Mouse (Mus musculus) heart, embryonic 12.5 days (tissue): ENCODE data around the gene Pheta1. TPM values are rescaled to one million over a fixed set of nuclear protein-coding genes. Genes with fewer than 3 reads are reported as not detected.
A peak's percentile ranks its signal among the peaks of the same experiment; 100 is the strongest.
"Not testable (repeated sequence)": the region's sequence is repeated elsewhere in the genome, so short reads cannot be mapped to it uniquely, and the experiment has no call there.

Experiments
- ATAC-seq: fragments of 200-750 bp; cut with Nextera tagmentation; 2 replicates; pipeline ENCODE4 v1.8.0; 2017; ENCODE audit warnings: moderate TSS enrichment, moderate library complexity; ENCODE audit not compliant: insufficient number of reproducible peaks, low FRiP score
- H3K27ac ChIP-seq: fragments of 300-500 bp; sonication (generic); 2 replicates; pipeline ENCODE4 v1.5.1; 2016; ENCODE audit warnings: mild to moderate bottlenecking, moderate library complexity; ENCODE audit not compliant: poor library complexity, severe bottlenecking
- H3K27me3 ChIP-seq: fragments of 300-500 bp; sonication (generic); replicated peaks from 2 replicates; pipeline ENCODE4 v1.6.1; 2016; ENCODE audit warnings: mild to moderate bottlenecking, moderate library complexity
- H3K36me3 ChIP-seq: fragments of 300-500 bp; sonication (generic); 2 replicates; pipeline ENCODE4 v1.6.1; 2016; ENCODE audit warnings: mild to moderate bottlenecking, moderate library complexity
- H3K4me1 ChIP-seq: fragments of 300-500 bp; sonication (generic); replicated peaks from 2 replicates; pipeline ENCODE4 v1.6.1; 2016; ENCODE audit warnings: mild to moderate bottlenecking
- H3K4me2 ChIP-seq: fragments of 300-500 bp; sonication (generic); 2 replicates; pipeline ENCODE4 v1.6.1; 2016; ENCODE audit warnings: mild to moderate bottlenecking, moderate library complexity
- H3K4me3 ChIP-seq: fragments of 300-500 bp; sonication (generic); 2 replicates; pipeline ENCODE4 v1.5.1; 2016; ENCODE audit warnings: mild to moderate bottlenecking
- H3K9ac ChIP-seq: fragments of 300-500 bp; sonication (generic); 2 replicates; pipeline ENCODE4 v1.6.1; 2016; ENCODE audit warnings: mild to moderate bottlenecking, moderate library complexity
- H3K9me3 ChIP-seq: fragments of 300-500 bp; sonication (generic); replicated peaks from 2 replicates; pipeline ENCODE4 v1.6.1; 2016; ENCODE audit warnings: mild to moderate bottlenecking, moderate library complexity
- WGBS: fragments of 180-500 bp; shearing (Covaris S2); methylation state at CpG from one replicate; pipeline ENCODE4 v1.1.7; 2016; 5-methylcytosine and 5-hydroxymethylcytosine counted together
- polyA plus RNA-seq: library from polyadenylated mRNA; unstranded; fragments of >200 nt; fragmentation: Nextera tagmentation; extraction: Ambion mirVana; gene quantifications from 2 replicates; pipeline ENCODE4 v1.2.1, GENCODE M21; 2016

The Pheta1 gene
- polyA plus RNA-seq, 1 experiment from 2014 or later = 17.1 TPM

DNA sequence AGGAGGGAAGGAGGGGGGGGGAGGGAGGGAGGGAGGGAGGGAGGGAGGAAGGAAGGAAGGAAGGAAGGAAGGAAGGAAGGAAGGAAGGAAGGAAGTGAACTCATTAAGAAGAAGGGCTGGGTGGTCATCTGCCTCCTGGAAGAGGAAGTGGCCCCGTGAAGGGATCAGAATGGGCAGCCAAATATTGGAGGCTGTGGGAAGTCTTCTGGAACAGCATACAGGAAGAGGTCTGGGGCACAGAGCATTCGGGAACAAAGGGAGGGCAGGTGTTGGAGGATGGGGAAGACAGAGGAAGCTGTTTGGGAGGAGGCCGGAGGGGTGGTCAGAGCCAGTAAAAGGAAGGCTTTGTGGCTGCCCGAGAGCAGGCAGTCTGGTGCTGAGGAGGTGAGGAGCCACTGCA, 3.4 kb upstream of the Pheta1 start:
- WGBS = 21% methylated on average over 4 of the region's 4 CpGs
- Histone ChIP-seq H3K9me3 (no peaks in the 10 kb centered on the region), H3K4me1 (peaks cover 31% of the 10 kb centered on the region), H3K4me2 (no peak overlapping the region), H3K27ac (no peak overlapping the region), H3K4me3 (no peak overlapping the region), H3K27me3 (peaks cover 15% of the 10 kb centered on the region), H3K36me3 (no peaks in the 10 kb centered on the region), H3K9ac (peak overlapping the region; percentile 10; the same call in 1 of the 2 replicates)
- no peak for ATAC-seq

DNA sequence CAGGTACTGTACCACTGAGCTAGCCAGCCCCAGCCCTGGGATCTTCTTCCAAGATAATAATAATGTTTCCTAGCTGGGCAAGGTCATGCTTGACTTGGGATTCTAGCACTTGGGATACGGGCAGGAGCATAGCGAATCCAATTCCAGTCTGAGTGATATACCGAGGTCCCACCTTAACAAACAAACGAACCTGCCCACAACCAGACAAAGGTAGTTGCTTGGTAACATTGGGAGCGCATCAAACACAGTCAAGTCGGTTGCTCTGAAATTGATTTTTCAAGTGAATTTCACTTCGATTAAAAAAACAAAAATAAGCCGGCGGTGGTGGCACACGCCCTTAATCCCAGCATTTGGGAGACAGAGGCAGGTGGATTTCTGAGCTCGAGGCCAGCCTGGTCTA, 2.5 kb upstream of the Pheta1 start:
- ATAC-seq = no peak
- peaks cover 40% of the 10 kb centered on the region for H3K4me1 ChIP-seq
- H3K9ac ChIP-seq = no peak overlapping the region
- H3K4me2 ChIP-seq = no peak overlapping the region
- WGBS = 67% methylated on average over 11 of the region's 11 CpGs
- no peaks in the 10 kb centered on the region; the same call in 1 of the 2 replicates for H3K36me3 ChIP-seq
- H3K27me3 ChIP-seq = peaks cover 15% of the 10 kb centered on the region
- no peak overlapping the region for H3K27ac ChIP-seq
- H3K4me3 ChIP-seq = no peak overlapping the region
- H3K9me3 ChIP-seq = no peaks in the 10 kb centered on the region

DNA sequence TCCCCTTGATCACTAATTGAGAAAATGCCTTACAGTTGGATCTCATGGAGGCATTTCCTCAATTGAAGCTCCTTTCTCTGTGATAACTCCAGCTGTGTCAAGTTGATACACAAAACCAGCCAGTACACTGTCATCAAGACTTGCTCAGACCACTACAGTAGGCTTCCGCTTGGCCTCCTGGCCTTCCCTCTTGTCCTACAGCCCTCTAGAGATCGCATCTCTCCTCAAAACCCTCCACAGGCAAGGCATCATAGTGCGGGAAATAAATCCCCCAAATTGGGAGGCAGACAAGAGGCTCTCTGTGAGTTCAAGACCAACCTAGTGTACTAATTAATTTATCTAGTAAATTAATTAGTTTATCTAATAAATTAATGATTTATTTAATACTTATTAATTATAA, 1.5 kb upstream of the Pheta1 start:
- whole genome bisulfite sequencing = 78% methylated on average over 3 of the region's 3 CpGs
- Histone ChIP-seq H3K27me3 (peaks cover 15% of the 10 kb centered on the region), H3K4me1 (peaks cover 46% of the 10 kb centered on the region)
- not testable (repeated sequence) for H3K9ac ChIP-seq, H3K4me2 ChIP-seq, H3K4me3 ChIP-seq, H3K36me3 ChIP-seq, H3K27ac ChIP-seq, ATAC-seq, H3K9me3 ChIP-seq

DNA sequence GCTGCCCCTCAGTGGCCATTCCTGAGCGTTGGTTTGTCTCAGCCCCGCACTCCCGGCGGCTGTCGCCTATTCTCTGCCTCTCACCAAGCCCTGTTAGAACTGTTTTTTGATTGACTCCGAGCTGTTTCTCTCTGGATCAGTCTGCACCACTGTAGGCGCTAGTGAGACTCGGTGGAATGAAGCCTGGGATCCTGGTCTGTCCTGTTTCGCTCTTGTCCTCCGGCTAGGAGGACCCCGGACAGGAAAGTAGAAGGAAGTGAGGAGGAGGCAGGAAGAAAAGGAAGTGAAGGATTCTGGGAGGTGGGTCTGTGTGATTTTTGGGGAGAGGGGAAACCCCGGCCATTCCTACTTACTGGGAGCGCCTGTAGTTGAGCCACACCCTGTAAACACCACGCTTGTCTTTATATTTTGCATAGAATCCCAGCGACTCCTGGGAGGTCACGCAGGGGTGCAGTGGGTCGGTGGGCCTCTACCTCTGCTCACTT, 707 bp upstream of the Pheta1 start:
- Histone ChIP-seq H3K9ac (peak overlapping the region; percentile 92), H3K4me3 (peak overlapping the region; percentile 89), H3K4me1 (peaks cover 42% of the 10 kb centered on the region), H3K4me2 (peak overlapping the region; percentile 85), H3K27ac (peak overlapping the region; percentile 83), H3K9me3 (no peaks in the 10 kb centered on the region), H3K27me3 (peaks cover 14% of the 10 kb centered on the region), H3K36me3 (peaks cover 17% of the 10 kb centered on the region)
- ATAC-seq = peak; percentile 34
- WGBS = under 1% methylated on average over 17 of the region's 17 CpGs

DNA sequence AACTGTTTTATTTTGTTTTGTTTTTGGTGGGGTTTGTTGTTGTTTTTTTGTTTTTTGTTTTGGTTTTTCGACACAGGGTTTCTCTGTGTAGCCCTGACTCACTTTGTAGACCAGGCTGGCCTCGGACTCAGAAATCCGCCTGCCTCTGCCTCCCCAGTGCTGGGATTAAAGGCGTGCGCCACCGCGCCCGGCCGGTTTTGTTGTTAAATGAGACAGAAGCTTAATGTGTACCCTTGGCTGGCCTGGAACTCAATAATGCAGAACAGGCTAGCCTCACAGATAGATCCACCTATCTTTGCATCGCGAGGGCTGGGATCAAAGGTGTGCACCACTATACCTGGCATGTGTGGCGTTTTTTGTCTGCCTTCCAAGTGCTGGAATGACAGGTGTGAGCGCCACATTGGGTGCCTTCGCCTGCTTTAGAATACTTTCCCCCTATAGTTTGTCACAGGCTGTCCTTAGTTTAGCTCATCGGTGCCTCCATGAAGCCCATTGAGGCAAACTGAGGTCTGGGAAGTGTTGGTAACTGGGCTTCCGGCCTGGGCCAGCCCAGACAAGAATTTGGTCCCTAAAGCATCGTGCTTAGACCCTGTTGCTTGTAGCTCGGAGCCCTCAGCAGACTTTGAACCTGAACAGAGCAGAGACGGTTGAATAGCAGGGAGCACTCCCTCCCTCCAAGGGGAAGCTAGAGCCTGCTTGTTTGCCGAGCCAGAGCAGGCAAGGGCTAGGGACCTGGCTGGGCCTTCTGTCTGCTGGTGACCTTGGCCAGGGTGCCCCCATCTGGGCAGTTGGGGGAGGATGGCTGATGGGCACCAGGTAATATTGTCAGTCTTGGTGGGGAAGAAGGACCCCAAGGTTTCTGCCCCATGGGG, 930 bp downstream of the Pheta1 start:
- no peaks in the 10 kb centered on the region; the same call in 1 of the 2 replicates for H3K27me3 ChIP-seq
- peak overlapping the region; percentile 92 for H3K9ac ChIP-seq
- H3K27ac ChIP-seq = no peak overlapping the region
- peak overlapping the region; percentile 85 for H3K4me2 ChIP-seq
- H3K9me3 ChIP-seq = no peaks in the 10 kb centered on the region
- H3K4me3 ChIP-seq = peak overlapping the region; percentile 89
- 35% methylated on average over 20 of the region's 20 CpGs for WGBS
- ATAC-seq = no peak
- H3K4me1 ChIP-seq = peaks cover 46% of the 10 kb centered on the region
- H3K36me3 ChIP-seq = peaks cover 33% of the 10 kb centered on the region

DNA sequence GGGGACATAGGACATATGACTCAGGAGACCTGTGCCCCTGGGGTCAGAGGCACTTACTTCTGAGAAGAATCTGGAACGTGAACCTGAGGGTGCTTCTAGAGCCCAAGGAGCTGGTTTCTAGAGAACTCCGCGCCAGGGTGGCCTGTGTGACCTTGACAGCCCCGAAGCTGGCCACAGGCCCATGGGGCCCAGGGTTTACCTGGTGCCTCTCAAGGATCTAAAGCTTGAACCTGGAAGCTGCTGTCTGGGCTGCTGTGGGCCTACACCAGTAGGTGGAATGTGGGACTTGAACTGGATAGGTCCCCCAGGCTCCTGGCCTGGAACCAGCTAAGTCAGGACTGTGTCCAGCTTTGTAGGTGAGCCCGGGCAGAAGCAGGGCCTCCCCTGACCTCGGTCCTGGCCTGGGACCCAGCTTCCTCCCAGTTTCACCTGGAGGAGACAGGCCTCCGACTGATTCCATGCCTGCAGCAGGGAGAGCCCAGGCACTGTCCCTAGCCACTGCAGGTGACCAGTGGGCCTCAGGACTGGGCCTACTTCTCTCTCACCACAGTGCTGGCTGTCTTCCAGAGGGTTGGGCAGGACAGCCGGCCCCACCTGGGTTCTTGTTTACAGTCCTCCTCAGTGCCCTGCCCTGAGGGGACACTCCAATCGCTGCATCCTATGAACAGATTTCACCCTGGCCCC, 4.7 kb downstream of the Pheta1 start:
- 0 out of 2 replicates have a peak, but pooled peaks cover 3% of the 10 kb centered on the region for H3K9me3 ChIP-seq
- WGBS = 86% methylated on average over 9 of the region's 9 CpGs
- peaks cover 41% of the 10 kb centered on the region for H3K36me3 ChIP-seq
- H3K4me2 ChIP-seq = no peak overlapping the region
- no peak overlapping the region for H3K4me3 ChIP-seq
- ATAC-seq = no peak
- H3K27me3 ChIP-seq = no peaks in the 10 kb centered on the region
- no peak overlapping the region for H3K9ac ChIP-seq
- H3K27ac ChIP-seq = no peak overlapping the region
- H3K4me1 ChIP-seq = peaks cover 49% of the 10 kb centered on the region

DNA sequence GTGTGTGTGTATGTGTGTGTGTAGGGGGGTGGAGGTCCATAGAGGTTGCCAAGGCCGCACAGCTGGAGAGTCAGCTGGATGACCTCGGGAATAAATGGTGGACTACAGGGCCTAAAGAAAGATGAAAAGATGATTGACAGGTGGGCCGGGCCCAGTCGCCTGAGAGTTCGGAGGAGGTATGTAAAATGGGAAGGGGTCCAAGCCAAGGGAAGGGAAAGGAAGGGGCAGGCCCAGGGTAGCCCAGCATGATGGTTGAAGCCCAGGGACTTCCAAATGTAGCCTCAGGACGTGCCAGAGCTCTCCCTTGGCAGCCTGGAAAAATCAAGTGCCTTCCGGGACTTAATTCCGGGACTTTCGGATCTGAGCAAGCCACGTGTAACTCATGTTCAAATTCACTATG, 6.0 kb downstream of the Pheta1 start:
- no peak for ATAC-seq

DNA sequence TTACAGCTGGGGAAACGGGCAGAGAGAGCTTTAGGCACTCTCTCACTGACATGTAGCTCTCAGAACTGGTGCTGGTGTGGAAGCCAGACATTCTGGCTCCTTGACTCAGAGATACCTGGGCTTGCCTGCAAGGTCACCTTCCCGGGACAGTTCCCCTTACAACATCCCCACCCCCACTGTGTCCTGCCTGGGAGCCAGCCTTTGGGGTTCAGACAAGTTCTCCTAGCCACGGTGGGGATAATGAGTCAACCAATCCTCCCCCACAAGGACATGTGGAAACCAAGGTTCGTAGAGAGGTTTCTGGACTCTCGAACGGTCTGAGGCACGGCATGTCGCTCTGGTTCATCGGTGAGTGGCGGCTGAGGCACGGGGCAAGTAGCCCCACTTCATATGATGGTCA, 8.0 kb downstream of the Pheta1 start:
- no peak for ATAC-seq
- WGBS = 69% methylated on average over 11 of the region's 11 CpGs

More for the DNA sequence above, 6.0 kb downstream of the Pheta1 start:
- Histone ChIP-seq H3K4me3 (no peak overlapping the region), H3K9ac (no peak overlapping the region), H3K4me1 (peaks cover 45% of the 10 kb centered on the region), H3K4me2 (no peak overlapping the region), H3K27me3 (no peaks in the 10 kb centered on the region), H3K36me3 (peaks cover 41% of the 10 kb centered on the region), H3K9me3 (0 out of 2 replicates have a peak, but pooled peaks cover 3% of the 10 kb centered on the region), H3K27ac (no peak overlapping the region)
- 79% methylated on average over 10 of the region's 10 CpGs for WGBS

DNA sequence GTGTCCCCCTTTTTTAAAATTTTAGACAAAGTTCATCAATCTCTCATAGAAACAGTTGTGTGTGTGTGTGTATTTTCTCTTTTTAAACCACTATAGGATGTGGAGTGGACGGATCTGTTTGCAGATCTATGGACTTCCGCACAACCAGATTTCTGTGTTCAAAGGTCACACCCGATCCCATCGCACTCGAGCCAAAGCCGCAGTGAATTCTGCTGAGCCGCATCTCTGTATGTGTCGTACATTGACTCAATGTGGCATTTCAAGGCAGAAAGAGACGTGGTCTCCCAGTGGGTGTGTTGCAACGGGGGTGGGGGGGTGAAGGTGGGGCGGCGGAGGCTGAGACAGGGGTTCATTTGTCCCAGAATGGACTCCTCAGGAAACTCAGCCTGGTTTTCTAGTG, 9.6 kb downstream of the Pheta1 start:
- no peaks in the 10 kb centered on the region for H3K27me3 ChIP-seq
- ATAC-seq = no peak
- peaks cover 17% of the 10 kb centered on the region for H3K4me1 ChIP-seq
- H3K27ac ChIP-seq = no peak overlapping the region
- peaks cover 34% of the 10 kb centered on the region for H3K36me3 ChIP-seq
- WGBS = 87% methylated on average over 12 of the region's 12 CpGs
- H3K9ac ChIP-seq = no peak overlapping the region
- no peak overlapping the region for H3K4me3 ChIP-seq
- H3K9me3 ChIP-seq = peaks cover 12% of the 10 kb centered on the region; the same call in 1 of the 2 replicates
- H3K4me2 ChIP-seq = no peak overlapping the region

More for the DNA sequence above, 8.0 kb downstream of the Pheta1 start:
- Histone ChIP-seq H3K36me3 (peaks cover 51% of the 10 kb centered on the region), H3K4me2 (no peak overlapping the region), H3K9me3 (peaks cover 12% of the 10 kb centered on the region; the same call in 1 of the 2 replicates), H3K4me1 (peaks cover 25% of the 10 kb centered on the region), H3K9ac (no peak overlapping the region), H3K27ac (no peak overlapping the region), H3K27me3 (no peaks in the 10 kb centered on the region), H3K4me3 (no peak overlapping the region)

DNA sequence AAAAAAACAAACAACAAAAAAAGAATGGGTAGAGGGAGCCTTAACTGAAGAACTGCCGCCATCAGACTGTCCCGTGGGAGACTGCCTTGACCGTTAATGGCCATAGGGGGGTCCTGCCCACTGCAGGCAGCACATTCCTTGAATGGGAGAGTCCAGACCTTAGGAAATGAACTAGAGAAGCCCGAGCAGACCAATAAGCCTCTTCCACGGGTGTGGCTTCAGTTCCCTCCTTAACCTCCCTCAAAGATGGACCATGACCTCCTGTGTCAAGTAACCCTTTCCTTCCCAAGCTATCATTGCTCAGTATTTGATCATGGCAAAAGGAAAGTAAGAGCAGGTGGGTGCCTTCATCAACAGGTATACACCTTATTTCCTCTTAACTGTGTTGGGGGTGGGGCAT, 13.2 kb downstream of the Pheta1 start:
- WGBS = 43% methylated on average over 5 of the region's 5 CpGs
- H3K27ac ChIP-seq = no peak overlapping the region
- H3K4me3 ChIP-seq = no peak overlapping the region
- H3K9me3 ChIP-seq = peaks cover 12% of the 10 kb centered on the region; the same call in 1 of the 2 replicates
- ATAC-seq = no peak
- peaks cover 8% of the 10 kb centered on the region for H3K4me1 ChIP-seq
- no peak overlapping the region for H3K9ac ChIP-seq
- H3K27me3 ChIP-seq = peaks cover 2% of the 10 kb centered on the region; the same call in 1 of the 2 replicates
- no peak overlapping the region for H3K4me2 ChIP-seq
- H3K36me3 ChIP-seq = peaks cover 17% of the 10 kb centered on the region

DNA sequence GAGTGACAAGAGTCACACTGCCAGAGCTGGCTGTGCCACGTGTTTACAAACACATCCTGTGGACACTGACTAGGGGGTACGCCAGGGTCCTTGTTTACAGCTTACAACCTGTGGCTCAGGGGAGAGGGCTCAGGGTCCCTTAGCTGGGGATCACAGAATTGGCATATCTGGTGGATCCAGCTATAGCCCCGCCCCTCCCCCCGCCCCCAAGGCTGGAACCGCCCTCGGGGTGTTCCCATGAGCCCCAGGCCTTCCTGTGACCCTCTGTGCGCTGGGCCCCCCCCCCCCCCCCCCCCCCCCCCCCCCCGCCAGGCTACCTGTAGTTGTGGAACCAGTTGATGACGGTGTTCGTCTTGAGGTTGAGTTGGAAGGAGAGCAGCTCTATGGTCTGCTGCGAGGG, 15.5 kb downstream of the Pheta1 start:
- peaks cover 18% of the 10 kb centered on the region for H3K36me3 ChIP-seq
- no peak overlapping the region for H3K27ac ChIP-seq
- 0 out of 2 replicates have a peak overlapping the region, but pooled peaks have one; percentile 37 for H3K9ac ChIP-seq
- H3K4me1 ChIP-seq = peaks cover 8% of the 10 kb centered on the region
- WGBS = 14% methylated on average over 9 of the region's 11 CpGs
- H3K27me3 ChIP-seq = peaks cover 9% of the 10 kb centered on the region; the same call in 1 of the 2 replicates
- peaks cover 9% of the 10 kb centered on the region; the same call in 1 of the 2 replicates for H3K9me3 ChIP-seq
- peak overlapping the region; percentile 54 for H3K4me2 ChIP-seq
- no peak for ATAC-seq
- 0 out of 2 replicates have a peak overlapping the region, but pooled peaks have one; percentile 8 for H3K4me3 ChIP-seq
